Mouse (Mus musculus) c-Kit-positive CD71-negative TER-119-negative erythroid progenitor cells, embryonic 14.5 days (primary cell): ENCODE measurements around the gene Fam219b.

Source experiments
- DNase-seq: peaks from one replicate; pipeline ENCODE4 v3.0.0-alpha.2; 2013; ENCODE audit warnings: low read depth

The Fam219b gene

GRCm38 (mm10) chr9:57564609-57565008, 27.3 kb downstream of the Fam219b start:
- no peak for DNase-seq

- no peak for DNase-seq
Observed at GRCm38 (mm10) chr9:57565741-57566221, 28.5 kb downstream of the Fam219b start.

- no peak for DNase-seq
Observed at GRCm38 (mm10) chr9:57566846-57567245, 29.5 kb downstream of the Fam219b start.

GRCm38 (mm10) chr9:57568500-57568899, 31.2 kb downstream of the Fam219b start:
- no peak for DNase-seq

GRCm38 (mm10) chr9:57574397-57574796, 37.1 kb downstream of the Fam219b start:
- no peak for DNase-seq

- no peak for DNase-seq
Observed at GRCm38 (mm10) chr9:57575577-57575976, 38.2 kb downstream of the Fam219b start.

- DNase-seq: no peak
Observed at GRCm38 (mm10) chr9:57577144-57577849, 40.0 kb downstream of the Fam219b start.

GRCm38 (mm10) chr9:57584991-57585390, 47.7 kb downstream of the Fam219b start:
- no peak for DNase-seq

GRCm38 (mm10) chr9:57589224-57590126, 52.1 kb downstream of the Fam219b start, which contains the start of gene Ulk3:
Gene Ulk3, plus strand, starts transcription at chr9:57589452.
- DNase-seq: peak; percentile 63

GRCm38 (mm10) chr9:57590726-57591125, 53.4 kb downstream of the Fam219b start:
- DNase-seq: no peak
